Mouse (Mus musculus) kidney, adult 2 months (tissue): ENCODE data around the gene Poll.

Source experiments
- CTCF ChIP-seq: fragments of 200-500 bp; conservative IDR thresholded peaks from 2 replicates; pipeline ENCODE4 v1.5.1; 2011; ENCODE audit warnings: low read depth, mild to moderate bottlenecking, control low read depth, low read length, moderate library complexity, mixed read lengths; ENCODE audit not compliant: insufficient read depth, insufficient read length
- POLR2A ChIP-seq: fragments of 200-500 bp; IDR thresholded peaks from one replicate; pipeline ENCODE4 v1.6.1; 2011; ENCODE audit warnings: low read depth, low read length, control low read depth

DNA sequence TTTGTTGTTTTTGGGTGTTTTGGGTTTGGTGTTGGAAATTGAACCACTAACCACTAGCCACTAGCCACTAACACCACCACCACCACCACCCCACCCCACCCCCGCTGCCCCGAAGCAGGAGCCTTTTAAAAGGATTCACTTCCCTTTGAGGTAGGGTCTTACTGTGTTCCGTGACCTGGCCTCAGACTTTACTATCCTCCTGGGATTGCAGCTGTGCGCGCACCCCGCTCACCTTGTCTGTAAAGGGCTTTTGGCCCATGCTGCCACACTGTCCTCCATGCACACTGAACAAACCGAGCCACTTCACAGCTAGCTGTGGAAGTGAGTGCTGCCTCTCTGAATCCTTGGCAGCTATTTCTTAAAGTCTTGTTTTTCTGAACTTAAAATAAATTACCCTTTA lies 54.9 kb downstream of the Poll start:
- TF ChIP-seq POLR2A (no peak), CTCF (no peak)
